Mouse (Mus musculus) embryonic facial prominence, embryonic 12.5 days (tissue): ENCODE data around the gene Xrcc1. TPM values are rescaled to one million over a fixed set of nuclear protein-coding genes. Genes with fewer than 3 reads are reported as not detected.

Source experiments
- ATAC-seq: fragments of 200-750 bp; cut with Nextera tagmentation; 2 replicates; pipeline ENCODE4 v1.8.0; 2017; ENCODE audit not compliant: insufficient number of reproducible peaks, insufficient read depth, low FRiP score, low TSS enrichment
- H3K27ac ChIP-seq: fragments of 300-500 bp; sonication (generic); 2 replicates; pipeline ENCODE4 v1.5.1; 2016; ENCODE audit warnings: mild to moderate bottlenecking
- H3K27me3 ChIP-seq: fragments of 300-500 bp; sonication (generic); 2 replicates; pipeline ENCODE4 v1.6.1; 2016; ENCODE audit warnings: mild to moderate bottlenecking, moderate library complexity
- H3K36me3 ChIP-seq: fragments of 300-500 bp; sonication (generic); 2 replicates; pipeline ENCODE4 v1.6.1; 2016; ENCODE audit warnings: mild to moderate bottlenecking
- H3K4me1 ChIP-seq: fragments of 300-500 bp; sonication (generic); 2 replicates; pipeline ENCODE4 v1.6.1; 2016
- H3K4me2 ChIP-seq: fragments of 300-500 bp; sonication (generic); replicated peaks from 2 replicates; pipeline ENCODE4 v1.6.1; 2016; ENCODE audit warnings: mild to moderate bottlenecking, moderate library complexity
- H3K4me3 ChIP-seq: fragments of 300-500 bp; sonication (generic); 2 replicates; pipeline ENCODE4 v1.5.1; 2016; ENCODE audit warnings: mild to moderate bottlenecking
- H3K9ac ChIP-seq: fragments of 300-500 bp; sonication (generic); 2 replicates; pipeline ENCODE4 v1.6.1; 2016; ENCODE audit warnings: mild to moderate bottlenecking, moderate library complexity
- H3K9me3 ChIP-seq: fragments of 300-500 bp; sonication (generic); 2 replicates; pipeline ENCODE4 v1.6.1; 2016; ENCODE audit warnings: mild to moderate bottlenecking, moderate library complexity
- WGBS: fragments of 180-500 bp; shearing (Covaris S2); methylation state at CpG from one replicate; pipeline ENCODE4 v1.1.7; 2016; 5-methylcytosine and 5-hydroxymethylcytosine counted together
- polyA plus RNA-seq: library from polyadenylated mRNA; unstranded; fragments of >200 nt; fragmentation: Nextera tagmentation; extraction: Ambion mirVana; gene quantifications from 2 replicates; pipeline ENCODE4 v1.2.1, GENCODE M21; 2016

Xrcc1 gene
- polyA plus RNA-seq, 1 experiment from 2014 or later: 117 TPM

DNA sequence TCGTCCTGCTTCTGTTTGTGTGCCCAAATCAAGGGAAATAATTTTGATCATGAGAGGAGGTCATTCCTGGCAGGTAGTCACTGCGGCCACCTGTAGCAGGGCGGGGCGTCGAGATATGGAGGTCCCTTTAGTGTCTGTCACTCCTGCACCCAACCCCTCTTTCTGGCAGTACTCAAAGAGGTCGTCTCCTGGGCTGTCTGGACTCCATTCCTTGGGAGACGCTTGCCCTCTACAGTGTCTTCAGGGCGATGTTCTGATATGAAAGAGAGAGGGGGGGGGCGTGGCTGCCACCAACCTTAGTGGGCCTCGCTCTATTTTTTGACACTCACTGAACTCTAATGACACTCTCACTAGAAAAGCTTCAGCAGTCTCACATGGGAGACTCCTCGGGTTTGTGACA is 16.5 kb upstream of the Xrcc1 start:
- Histone ChIP-seq H3K27me3 (peaks cover 12% of the 10 kb centered on the region), H3K4me1 (peaks cover 38% of the 10 kb centered on the region), H3K36me3 (peaks cover 15% of the 10 kb centered on the region), H3K27ac (peak overlapping the region; percentile 69), H3K9me3 (no peaks in the 10 kb centered on the region), H3K4me3 (peak overlapping the region; percentile 57), H3K9ac (peak overlapping the region; percentile 77), H3K4me2 (peak overlapping the region; percentile 88)
- ATAC-seq: no peak
- WGBS: 64% methylated on average over 11 of the region's 11 CpGs

DNA sequence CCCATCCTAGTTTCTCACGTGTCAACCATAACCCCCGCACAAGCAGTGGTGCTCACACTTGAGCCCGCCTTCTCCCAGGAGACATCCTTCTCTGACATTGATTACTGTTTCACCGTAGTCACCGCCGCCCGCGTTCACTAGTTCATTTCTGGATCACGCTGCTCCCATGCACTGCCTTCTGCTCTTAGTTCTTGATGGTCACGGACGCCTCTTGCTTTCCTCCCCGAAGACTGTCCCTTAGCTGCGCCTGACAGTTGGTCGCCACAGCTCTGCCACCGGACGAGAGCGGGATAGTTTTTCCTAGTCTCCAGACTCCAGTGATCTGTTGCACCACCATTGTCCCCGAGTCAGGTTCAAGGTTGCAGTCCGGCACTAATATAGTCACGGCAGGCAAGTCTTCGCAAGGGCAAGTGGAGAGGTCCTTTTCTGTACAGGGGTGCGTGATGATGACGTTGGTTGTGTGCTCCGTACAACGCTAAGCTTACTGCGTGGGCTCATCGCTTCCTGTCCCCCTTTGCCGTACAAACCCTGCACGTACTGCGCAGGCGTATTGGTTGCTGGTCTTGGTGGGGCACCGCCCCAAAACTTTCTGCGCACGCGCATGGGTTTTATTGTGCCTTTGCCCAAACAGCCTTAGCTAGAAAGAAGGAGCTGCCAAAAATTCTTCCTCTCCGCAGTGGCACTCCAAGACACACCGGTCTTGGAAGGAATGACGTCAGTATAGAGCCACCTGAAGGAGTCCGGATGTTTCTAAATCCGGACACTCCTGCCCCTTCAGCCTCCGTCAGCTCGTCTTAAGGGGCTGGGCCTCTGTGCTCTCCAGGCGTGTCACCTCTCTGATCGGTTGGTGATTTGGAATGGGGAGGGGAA is 15.8 kb upstream of the Xrcc1 start, which contains the start of gene Irgq:
Gene Irgq (plus strand): TSS at position 628 of the 870 bp plus-strand sequence.
- H3K27ac ChIP-seq: peak within 1 kb of the TSS; percentile 69
- peak; percentile 89 for ATAC-seq
- peak within 1 kb of the TSS; percentile 57 for H3K4me3 ChIP-seq
- H3K9me3 ChIP-seq: no peaks in the 10 kb centered on the region
- peak within 1 kb of the TSS; percentile 88 for H3K4me2 ChIP-seq
- H3K27me3 ChIP-seq: peaks cover 12% of the 10 kb centered on the region
- H3K4me1 ChIP-seq: peaks cover 38% of the 10 kb centered on the region
- WGBS: under 1% methylated on average over 44 of the region's 44 CpGs
- peak within 1 kb of the TSS; percentile 77 for H3K9ac ChIP-seq
- peaks cover 22% of the 10 kb centered on the region for H3K36me3 ChIP-seq

DNA sequence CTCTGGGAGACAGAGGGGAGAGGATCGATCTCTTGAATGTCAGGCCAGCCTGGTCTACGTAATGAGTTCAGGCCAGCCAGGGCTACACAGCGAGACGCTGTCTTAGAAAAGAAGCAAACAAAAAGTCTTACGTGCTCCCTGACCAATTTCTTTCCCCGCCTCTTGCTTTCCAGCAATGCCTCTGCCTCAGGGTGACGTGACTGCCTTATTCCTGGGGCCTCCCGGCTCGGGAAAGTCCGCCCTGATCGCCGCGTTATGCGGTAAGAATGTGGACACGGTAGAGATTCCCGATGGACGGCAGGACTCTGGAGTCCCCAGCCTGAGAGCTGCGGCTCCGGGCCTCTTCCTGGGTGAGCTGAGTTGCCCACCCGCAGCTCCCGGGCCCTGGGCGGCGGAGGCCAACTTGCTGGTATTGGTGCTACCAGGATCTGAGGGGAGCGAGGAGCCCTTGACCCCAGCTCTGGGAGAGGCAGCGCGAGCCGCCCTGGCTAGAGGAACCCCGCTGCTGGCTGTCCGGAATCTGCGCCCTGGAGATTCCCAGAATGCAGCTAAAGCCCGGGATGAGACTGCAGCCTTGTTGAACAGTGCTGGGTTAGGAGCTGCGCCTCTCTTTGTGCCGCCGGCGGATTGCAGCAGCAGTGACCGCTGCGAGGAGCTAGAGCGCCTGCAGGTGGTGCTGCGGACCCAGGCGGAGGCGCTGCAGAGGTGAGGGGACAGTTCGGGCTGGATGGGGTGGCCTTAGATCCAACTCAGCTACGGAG is 14.7 kb upstream of the Xrcc1 start:
- Histone ChIP-seq H3K4me3 (peak overlapping the region; percentile 57), H3K27ac (peak overlapping the region; percentile 69), H3K9me3 (no peaks in the 10 kb centered on the region), H3K27me3 (peaks cover 12% of the 10 kb centered on the region), H3K36me3 (peaks cover 33% of the 10 kb centered on the region), H3K9ac (peak overlapping the region; percentile 77), H3K4me2 (peak overlapping the region; percentile 88), H3K4me1 (peaks cover 38% of the 10 kb centered on the region)
- 1% methylated on average over 43 of the region's 43 CpGs for WGBS
- ATAC-seq: peak; percentile 35

DNA sequence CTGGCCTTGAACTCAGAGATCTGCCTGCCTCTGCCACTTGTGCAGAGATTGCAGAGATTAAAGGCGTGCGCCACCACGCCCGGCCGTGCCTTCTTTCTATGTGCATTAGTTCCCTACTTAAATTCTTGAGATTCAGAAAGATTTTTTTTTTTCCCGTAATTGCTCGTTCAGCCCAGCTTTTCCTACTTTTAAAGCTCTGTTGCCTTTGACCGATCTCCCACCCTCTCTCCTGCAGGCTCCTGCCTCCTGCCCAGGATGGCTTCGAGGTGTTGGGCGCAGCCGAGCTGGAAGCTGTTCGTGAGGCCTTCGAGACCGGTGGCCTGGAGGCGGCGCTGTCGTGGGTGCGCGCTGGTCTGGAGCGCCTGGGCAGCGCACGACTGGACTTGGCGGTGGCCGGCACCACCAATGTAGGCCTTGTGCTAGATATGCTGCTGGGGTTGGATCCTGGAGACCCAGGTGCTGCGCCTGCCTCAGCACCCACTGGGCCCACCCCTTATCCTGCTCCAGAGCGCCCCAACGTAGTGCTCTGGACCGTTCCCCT is 13.0 kb upstream of the Xrcc1 start:
- H3K9ac ChIP-seq: peak overlapping the region; percentile 30; the same call in 1 of the 2 replicates
- no peak overlapping the region for H3K27ac ChIP-seq
- peaks cover 30% of the 10 kb centered on the region for H3K4me1 ChIP-seq
- no peak for ATAC-seq
- H3K36me3 ChIP-seq: peaks cover 34% of the 10 kb centered on the region
- H3K27me3 ChIP-seq: peaks cover 12% of the 10 kb centered on the region
- WGBS: 64% methylated on average over 28 of the region's 28 CpGs
- no peak overlapping the region for H3K4me2 ChIP-seq
- H3K4me3 ChIP-seq: no peak overlapping the region
- H3K9me3 ChIP-seq: no peaks in the 10 kb centered on the region

DNA sequence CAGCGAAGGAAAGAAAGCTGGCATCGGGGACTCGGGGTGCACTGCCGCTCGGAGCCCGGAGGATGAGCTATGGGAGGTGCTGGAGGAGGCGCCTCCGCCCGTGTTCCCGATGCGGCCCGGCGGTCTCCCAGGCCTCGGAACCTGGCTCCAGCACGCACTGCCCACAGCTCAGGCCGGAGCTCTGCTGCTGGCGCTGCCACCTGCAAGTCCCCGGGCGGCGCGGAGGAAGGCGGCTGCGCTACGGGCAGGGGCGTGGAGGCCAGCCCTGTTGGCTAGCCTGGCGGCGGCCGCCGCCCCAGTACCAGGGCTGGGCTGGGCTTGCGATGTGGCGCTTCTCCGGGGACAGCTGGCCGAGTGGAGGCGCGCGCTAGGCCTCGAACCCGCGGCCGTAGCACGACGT is 12.3 kb upstream of the Xrcc1 start:
- Histone ChIP-seq H3K9me3 (0 out of 2 replicates have a peak, but pooled peaks cover 2% of the 10 kb centered on the region), H3K4me1 (peaks cover 30% of the 10 kb centered on the region), H3K4me2 (peak overlapping the region; percentile 26; the same call in 1 of the 2 replicates), H3K4me3 (no peak overlapping the region), H3K9ac (peak overlapping the region; percentile 30), H3K36me3 (peaks cover 34% of the 10 kb centered on the region), H3K27ac (no peak overlapping the region), H3K27me3 (peaks cover 12% of the 10 kb centered on the region)
- WGBS: 25% methylated on average over 42 of the region's 42 CpGs
- ATAC-seq: no peak

DNA sequence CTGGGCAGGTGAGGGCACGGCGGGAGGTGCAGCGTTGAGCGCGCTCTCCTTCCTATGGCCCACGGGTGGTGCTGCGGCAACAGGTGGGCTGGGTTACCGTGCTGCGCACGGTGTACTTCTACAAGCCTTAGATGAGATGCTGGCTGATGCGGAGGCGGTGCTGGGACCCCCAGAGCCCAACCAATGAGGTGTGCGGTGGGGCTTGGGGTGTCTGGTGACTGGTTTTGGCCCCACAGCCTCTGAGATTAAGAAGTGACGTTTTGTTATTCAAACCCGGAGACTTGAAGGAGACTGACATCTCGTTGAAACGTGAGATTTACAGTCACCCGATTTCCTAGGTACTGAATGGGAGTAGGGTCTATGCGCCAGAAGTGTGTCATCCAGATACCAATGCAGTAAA is 11.8 kb upstream of the Xrcc1 start:
- WGBS: 31% methylated on average over 19 of the region's 19 CpGs
- Histone ChIP-seq H3K27ac (no peak overlapping the region), H3K9me3 (0 out of 2 replicates have a peak, but pooled peaks cover 5% of the 10 kb centered on the region), H3K4me1 (peaks cover 28% of the 10 kb centered on the region), H3K4me2 (peak overlapping the region; percentile 26; the same call in 1 of the 2 replicates), H3K4me3 (no peak overlapping the region), H3K36me3 (peaks cover 34% of the 10 kb centered on the region), H3K9ac (no peak overlapping the region), H3K27me3 (peaks cover 12% of the 10 kb centered on the region)
- ATAC-seq: no peak

DNA sequence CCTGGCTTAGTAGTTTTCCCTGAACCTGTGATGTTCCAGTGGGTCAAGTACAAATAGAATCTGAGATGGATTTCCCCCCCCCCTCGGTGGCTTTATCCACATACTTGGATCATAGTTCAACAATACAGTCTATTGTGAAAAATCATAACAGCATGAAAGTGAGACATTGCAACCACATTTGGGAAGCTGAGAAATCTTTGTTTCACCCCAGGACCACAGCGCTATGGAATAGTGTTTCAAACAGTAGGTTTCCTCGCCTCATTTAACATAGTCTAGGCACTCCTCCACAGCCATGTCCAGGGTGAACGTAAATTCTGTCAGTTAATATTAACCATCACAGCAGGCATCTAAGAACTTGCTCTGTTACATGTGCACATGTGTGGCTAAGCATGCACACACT is 9.0 kb upstream of the Xrcc1 start:
- Histone ChIP-seq H3K27me3 (peaks cover 12% of the 10 kb centered on the region), H3K9ac (no peak overlapping the region), H3K4me3 (no peak overlapping the region), H3K9me3 (0 out of 2 replicates have a peak, but pooled peaks cover 5% of the 10 kb centered on the region), H3K4me2 (no peak overlapping the region), H3K4me1 (peaks cover 18% of the 10 kb centered on the region), H3K36me3 (peaks cover 34% of the 10 kb centered on the region), H3K27ac (no peak overlapping the region)
- WGBS: 79% methylated on average over 4 of the region's 4 CpGs
- no peak for ATAC-seq

DNA sequence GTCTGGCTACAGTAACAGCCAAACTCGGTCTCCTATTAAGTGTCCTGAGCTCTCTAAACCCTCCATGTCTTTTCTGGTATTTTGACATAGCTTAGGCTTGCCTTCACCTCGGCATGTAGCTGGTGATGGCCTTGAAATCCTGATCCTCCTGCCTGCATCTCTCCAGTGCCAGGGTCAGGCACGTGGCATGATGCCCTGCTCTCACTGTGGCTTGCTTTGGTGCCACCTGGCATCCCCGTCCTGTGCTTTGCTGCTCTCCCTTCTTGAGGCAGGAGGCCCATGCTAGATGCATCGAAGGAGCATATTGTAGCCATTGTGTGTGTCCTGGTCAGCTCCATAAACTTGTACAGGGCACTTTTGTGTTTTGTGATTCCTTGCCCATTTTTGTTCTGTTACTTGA is 8.5 kb upstream of the Xrcc1 start:
- Histone ChIP-seq H3K4me3 (no peak overlapping the region), H3K9me3 (0 out of 2 replicates have a peak, but pooled peaks cover 5% of the 10 kb centered on the region), H3K4me1 (peaks cover 13% of the 10 kb centered on the region), H3K4me2 (no peak overlapping the region), H3K27ac (no peak overlapping the region), H3K36me3 (peaks cover 34% of the 10 kb centered on the region), H3K9ac (no peak overlapping the region), H3K27me3 (peaks cover 12% of the 10 kb centered on the region)
- ATAC-seq: no peak
- WGBS: 86% methylated on average over 5 of the region's 5 CpGs

DNA sequence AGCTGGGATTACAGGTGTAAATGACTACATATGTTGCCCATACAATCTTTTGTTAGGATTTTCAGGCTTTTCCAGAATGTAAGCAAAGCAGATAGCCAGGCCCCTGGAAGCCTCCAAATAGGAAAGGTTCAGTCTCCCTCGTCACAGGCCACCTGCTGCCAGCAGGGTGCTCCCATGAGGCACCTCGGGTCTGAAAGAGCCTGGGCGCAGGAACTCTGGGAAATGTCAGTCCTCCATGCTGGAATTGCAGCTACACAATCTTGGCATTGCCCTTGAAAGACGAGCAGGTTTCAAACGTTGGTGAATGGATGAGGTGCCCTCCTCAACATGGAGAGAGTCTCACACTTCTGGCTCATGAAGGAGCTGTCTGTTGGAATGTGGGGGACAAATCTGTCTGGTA is 7.9 kb upstream of the Xrcc1 start:
- no peak overlapping the region for H3K4me2 ChIP-seq
- H3K36me3 ChIP-seq: peaks cover 32% of the 10 kb centered on the region
- no peak overlapping the region for H3K4me3 ChIP-seq
- peaks cover 11% of the 10 kb centered on the region for H3K27me3 ChIP-seq
- 51% methylated on average over 5 of the region's 5 CpGs for WGBS
- H3K4me1 ChIP-seq: peaks cover 12% of the 10 kb centered on the region
- 0 out of 2 replicates have a peak, but pooled peaks cover 5% of the 10 kb centered on the region for H3K9me3 ChIP-seq
- H3K9ac ChIP-seq: no peak overlapping the region
- ATAC-seq: no peak
- H3K27ac ChIP-seq: no peak overlapping the region

DNA sequence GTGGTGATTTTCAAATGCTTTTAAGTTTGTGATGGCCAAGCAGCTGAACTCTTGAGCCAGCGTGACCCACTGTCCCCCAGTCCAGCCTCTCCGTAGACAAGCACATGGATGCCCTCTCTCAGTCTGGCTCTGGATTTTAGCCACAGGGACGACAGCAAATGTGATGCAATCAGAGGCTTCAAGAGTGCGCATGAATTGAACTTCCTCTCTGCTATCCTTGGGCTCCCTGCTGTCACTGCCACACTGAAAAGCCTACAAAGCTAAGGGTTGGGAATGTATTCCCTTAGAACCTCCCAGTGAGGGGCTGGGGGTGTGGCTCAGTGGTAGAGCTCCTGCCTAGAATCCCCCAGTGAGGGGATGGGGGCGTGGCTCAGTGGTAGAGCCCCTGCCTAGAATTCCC is 7.4 kb upstream of the Xrcc1 start:
- WGBS: 78% methylated on average over 5 of the region's 5 CpGs
- no peak overlapping the region for H3K27ac ChIP-seq
- 0 out of 2 replicates have a peak, but pooled peaks cover 5% of the 10 kb centered on the region for H3K9me3 ChIP-seq
- H3K4me3 ChIP-seq: no peak overlapping the region
- H3K4me2 ChIP-seq: no peak overlapping the region
- H3K4me1 ChIP-seq: peaks cover 6% of the 10 kb centered on the region
- ATAC-seq: no peak
- H3K36me3 ChIP-seq: peaks cover 27% of the 10 kb centered on the region
- H3K27me3 ChIP-seq: peaks cover 6% of the 10 kb centered on the region
- no peak overlapping the region for H3K9ac ChIP-seq

DNA sequence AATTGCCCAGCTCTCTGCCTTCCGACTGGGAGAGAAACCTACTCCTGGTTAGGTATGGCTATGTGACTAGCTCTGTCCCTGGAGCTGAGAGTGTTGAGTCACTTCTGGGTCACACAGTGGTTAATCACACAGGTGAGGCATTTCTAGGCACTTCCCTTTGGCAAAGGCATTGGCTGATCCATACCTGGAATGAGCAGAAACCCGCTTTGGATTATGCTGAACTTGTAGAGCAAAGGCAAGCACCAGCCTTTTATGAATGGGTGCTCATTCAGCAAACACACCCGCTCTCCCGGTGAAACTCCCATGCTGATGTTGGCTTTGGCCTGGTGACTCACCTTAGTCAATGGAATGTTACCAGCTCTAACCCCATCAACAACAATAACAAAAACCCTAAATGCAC is 6.4 kb upstream of the Xrcc1 start:
- no peak overlapping the region for H3K4me3 ChIP-seq
- H3K9me3 ChIP-seq: 0 out of 2 replicates have a peak, but pooled peaks cover 5% of the 10 kb centered on the region
- no peaks in the 10 kb centered on the region for H3K27me3 ChIP-seq
- H3K36me3 ChIP-seq: peaks cover 18% of the 10 kb centered on the region
- no peak overlapping the region for H3K27ac ChIP-seq
- no peak overlapping the region for H3K9ac ChIP-seq
- H3K4me1 ChIP-seq: no peaks in the 10 kb centered on the region
- WGBS: 93% methylated on average over 4 of the region's 4 CpGs
- no peak for ATAC-seq
- no peak overlapping the region for H3K4me2 ChIP-seq
